Mouse (Mus musculus) gastrocnemius, postnatal 36 days (tissue): ENCODE measurements around the gene Carnmt1. TPM values are rescaled to one million over a fixed set of nuclear protein-coding genes. Genes with fewer than 3 reads are reported as not detected.

Source experiments
- total RNA-seq, 2 experiments: library from RNA; stranded (reverse); gene quantifications; 2 replicates each; pipeline ENCODE4 v1.2.3; 2021

Gene Carnmt1
- total RNA-seq, 2 experiments from 2014 or later, result 125 to 136 TPM

Other genes starting within 250 kb of the Carnmt1 start
- 10 to 100 TPM; 22.0 to 25.0 TPM for gene Ostf1, start 38.9 kb upstream of the Carnmt1 start, total RNA-seq
- 1 to 10 TPM; 2.2 to 3.0 TPM for gene Nmrk1, start 38.8 kb upstream of the Carnmt1 start, total RNA-seq
- 1 to 10 TPM; 2.7 to 4.1 TPM for gene D030056L22Rik, start 42.4 kb downstream of the Carnmt1 start, total RNA-seq
- under 1 TPM; 0.05 to 0.15 TPM for gene Trpm6, start 79.2 kb downstream of the Carnmt1 start, total RNA-seq